Mouse (Mus musculus): ENCODE results near the gene Dpf3.

DNA sequence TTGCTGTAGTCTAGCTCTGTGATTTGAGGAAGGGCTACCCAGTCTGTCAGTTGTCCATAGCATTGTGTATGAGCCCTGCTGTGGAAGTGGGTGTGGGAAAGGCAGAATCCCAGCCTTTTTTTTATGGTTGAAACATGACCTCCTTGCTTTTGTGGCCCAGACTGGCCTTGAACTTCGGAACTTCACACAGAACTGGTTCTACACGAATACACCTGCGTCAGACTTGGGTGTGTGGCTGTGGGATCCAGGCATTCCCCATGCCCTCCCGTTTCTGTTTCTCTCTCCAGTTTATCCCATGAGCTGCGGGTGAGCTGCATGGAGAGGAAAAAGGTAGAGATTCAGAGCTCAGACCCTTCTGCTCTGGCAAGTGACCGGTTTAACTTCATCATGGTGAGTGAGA lies 44.5 kb upstream of the Dpf3 start:
- TF ChIP-seq EP300 (IDR thresholded peaks at IDR 0.05; ENCODE audit: low read depth), result no peak
- no peak for TF ChIP-seq CTCF (IDR thresholded peaks at IDR 0.05; ENCODE audit: low read depth)
